Mouse (Mus musculus) lung, postnatal 0 days (tissue): Measurements from ENCODE around the gene Hbb-y. TPM values are rescaled to one million over a fixed set of nuclear protein-coding genes. Genes with fewer than 3 reads are reported as not detected.

Experiments
- ATAC-seq: fragments of 200-750 bp; cut with Nextera tagmentation; 2 replicates; pipeline ENCODE4 v1.8.0; 2017; ENCODE audit warnings: moderate library complexity
- DNase-seq: peaks from one replicate; pipeline ENCODE4 v3.0.0-alpha.2; 2016; ENCODE audit warnings: low spot score
- H3K27ac ChIP-seq: fragments of 300-500 bp; sonication (generic); 2 replicates; pipeline ENCODE4 v1.5.1; 2014; ENCODE audit warnings: antibody characterized with exemption, mild to moderate bottlenecking, low read length, mixed read lengths
- H3K27me3 ChIP-seq: fragments of 300-500 bp; sonication (generic); replicated peaks from 2 replicates; pipeline ENCODE4 v1.6.1; 2014; ENCODE audit warnings: low read length, mixed read lengths; ENCODE audit not compliant: insufficient read depth
- H3K36me3 ChIP-seq: fragments of 300-500 bp; sonication (generic); 2 replicates; pipeline ENCODE4 v1.6.1; 2014; ENCODE audit warnings: low read length, mixed read lengths; ENCODE audit not compliant: insufficient read depth
- H3K4me1 ChIP-seq: fragments of 300-500 bp; sonication (generic); 2 replicates; pipeline ENCODE4 v1.6.1; 2014; ENCODE audit warnings: antibody characterized with exemption, low read depth, low read length, mixed read lengths; ENCODE audit not compliant: insufficient read depth
- H3K4me2 ChIP-seq: fragments of 300-500 bp; sonication (generic); replicated peaks from 2 replicates; pipeline ENCODE4 v1.6.1; 2014; ENCODE audit warnings: low read depth, mild to moderate bottlenecking, low read length, moderate library complexity, mixed read lengths
- H3K4me3 ChIP-seq: fragments of 300-500 bp; sonication (generic); 2 replicates; pipeline ENCODE4 v1.5.1; 2014; ENCODE audit warnings: low read depth, low read length
- H3K9ac ChIP-seq: fragments of 300-500 bp; sonication (generic); replicated peaks from 2 replicates; pipeline ENCODE4 v1.6.1; 2014; ENCODE audit warnings: low read depth, mild to moderate bottlenecking
- H3K9me3 ChIP-seq: fragments of 300-500 bp; sonication (generic); 2 replicates; pipeline ENCODE4 v1.6.1; 2016; ENCODE audit warnings: low read length, mixed read lengths
- CTCF ChIP-seq: IDR thresholded peaks from 2 replicates; pipeline ENCODE4 v1.5.1; 2016; ENCODE audit warnings: antibody characterized with exemption, mild to moderate bottlenecking
- EP300 ChIP-seq: IDR thresholded peaks from 2 replicates; pipeline ENCODE4 v1.6.1; 2016; ENCODE audit warnings: antibody characterized with exemption, mild to moderate bottlenecking, control low read depth
- WGBS: fragments of 180-500 bp; shearing (Covaris S2); extraction: QIAGEN DNeasy Blood & Tissue Kit; methylation state at CpG from one replicate; pipeline ENCODE4 v1.1.7; 2014; 5-methylcytosine and 5-hydroxymethylcytosine counted together
- polyA plus RNA-seq: library from polyadenylated mRNA; unstranded; fragments of >200 nt; fragmentation: Nextera tagmentation; extraction: Ambion mirVana; gene quantifications from 2 replicates; pipeline ENCODE4 v1.2.1, GENCODE M21; 2015

Hbb-y gene
- polyA plus RNA-seq = 11.4 and 11.9 TPM in 2 replicates

DNA sequence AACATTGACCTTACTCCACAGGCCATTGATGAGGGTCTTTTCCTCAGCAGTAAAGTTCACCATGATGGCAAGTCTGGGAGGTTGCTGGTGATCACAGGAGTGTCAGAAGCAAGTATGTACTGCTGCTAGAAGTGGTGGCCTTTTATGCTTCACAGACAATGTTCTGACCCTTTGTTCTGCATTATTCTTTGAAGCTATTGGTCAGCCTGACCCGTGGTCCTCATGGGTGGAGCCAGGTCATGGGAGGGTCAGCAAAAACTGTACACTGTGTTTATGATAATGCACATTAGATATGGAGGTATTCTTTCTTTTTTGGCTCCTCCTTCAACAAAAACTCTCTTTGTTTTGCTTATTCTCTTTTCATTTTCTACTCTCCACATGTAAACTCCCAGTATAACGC is at the start of gene Hbb-y:
Hbb-y (minus strand) TSS at position 127 of the 400 bp plus-strand sequence.
- H3K9ac ChIP-seq = no peak within 1 kb of the TSS
- WGBS = 43% methylated on average over 2 of the region's 2 CpGs
- ATAC-seq (no peak), DNase-seq (no peak)
- TF ChIP-seq CTCF (no peak), EP300 (no peak)
- no peaks in the 10 kb centered on the region for H3K4me1 ChIP-seq
- H3K4me2 ChIP-seq = no peak within 1 kb of the TSS
- no peak within 1 kb of the TSS for H3K27ac ChIP-seq
- H3K4me3 ChIP-seq = no peak within 1 kb of the TSS
- no peaks in the 10 kb centered on the region for H3K9me3 ChIP-seq
- no peaks in the 10 kb centered on the region for H3K36me3 ChIP-seq
- no peaks in the 10 kb centered on the region for H3K27me3 ChIP-seq

DNA sequence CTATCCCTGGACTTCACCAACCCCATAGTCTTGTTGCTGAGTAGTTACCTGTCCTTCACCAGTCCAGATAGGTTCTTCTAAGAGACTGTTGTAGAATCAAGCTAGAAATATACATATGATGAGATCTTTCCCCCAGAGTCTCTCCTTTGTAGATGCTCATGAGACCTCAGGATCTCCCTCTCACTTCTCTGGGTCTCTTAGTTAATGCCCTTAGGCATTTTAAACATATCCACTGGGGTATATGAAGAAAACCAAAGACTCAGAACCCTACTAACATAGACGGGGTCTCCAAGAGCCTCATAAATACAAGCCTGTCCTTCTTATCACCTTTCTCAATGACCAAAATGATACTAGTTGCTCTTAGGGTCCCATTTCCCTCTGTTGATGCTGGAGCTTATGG is 41.4 kb upstream of the Hbb-y start, which contains the start of gene Olfr64:
Olfr64 (minus strand) TSS at position 101 of the 400 bp plus-strand sequence.
- 54% methylated on average over 1 of the region's 1 CpGs for WGBS
- no peak for ATAC-seq

DNA sequence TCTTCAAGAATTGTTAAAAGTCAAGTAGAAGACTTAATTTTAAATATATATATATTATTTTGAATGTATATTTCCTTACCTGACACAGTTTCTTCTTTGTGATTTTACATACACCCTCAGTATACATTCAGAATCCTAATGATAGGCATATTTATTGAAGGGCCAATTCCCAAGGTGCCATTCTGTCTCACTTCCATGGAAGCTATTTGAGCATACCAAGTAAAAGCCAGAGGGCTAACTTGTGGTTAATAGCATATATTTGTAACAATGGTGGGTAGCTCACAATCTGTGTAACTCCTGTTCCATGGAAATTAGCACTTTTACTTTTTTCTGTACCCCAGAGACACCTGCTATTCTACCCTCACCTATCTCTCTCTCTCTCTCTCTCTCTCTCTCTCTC is 33.1 kb upstream of the Hbb-y start, which contains the start of gene Olfr66:
Olfr66 (minus strand) TSS at position 101 of the 400 bp plus-strand sequence.
- Histone ChIP-seq H3K9ac (no peak within 1 kb of the TSS), H3K4me1 (no peaks in the 10 kb centered on the region), H3K36me3 (no peaks in the 10 kb centered on the region), H3K4me3 (no peak within 1 kb of the TSS), H3K27ac (no peak within 1 kb of the TSS), H3K27me3 (no peaks in the 10 kb centered on the region), H3K4me2 (no peak within 1 kb of the TSS), H3K9me3 (no peaks in the 10 kb centered on the region)
- ATAC-seq = no peak
- TF ChIP-seq EP300 = no peak
- TF ChIP-seq CTCF = no peak
- no peak for DNase-seq

More for the DNA sequence above, 41.4 kb upstream of the Hbb-y start, which contains the start of gene Olfr64:
- Histone ChIP-seq H3K4me2 (no peak within 1 kb of the TSS), H3K4me1 (no peaks in the 10 kb centered on the region), H3K27ac (no peak within 1 kb of the TSS), H3K27me3 (no peaks in the 10 kb centered on the region), H3K9ac (no peak within 1 kb of the TSS), H3K9me3 (no peaks in the 10 kb centered on the region), H3K4me3 (no peak within 1 kb of the TSS), H3K36me3 (no peaks in the 10 kb centered on the region)
- no peak for DNase-seq
- no peak for TF ChIP-seq CTCF
- TF ChIP-seq EP300 = no peak

DNA sequence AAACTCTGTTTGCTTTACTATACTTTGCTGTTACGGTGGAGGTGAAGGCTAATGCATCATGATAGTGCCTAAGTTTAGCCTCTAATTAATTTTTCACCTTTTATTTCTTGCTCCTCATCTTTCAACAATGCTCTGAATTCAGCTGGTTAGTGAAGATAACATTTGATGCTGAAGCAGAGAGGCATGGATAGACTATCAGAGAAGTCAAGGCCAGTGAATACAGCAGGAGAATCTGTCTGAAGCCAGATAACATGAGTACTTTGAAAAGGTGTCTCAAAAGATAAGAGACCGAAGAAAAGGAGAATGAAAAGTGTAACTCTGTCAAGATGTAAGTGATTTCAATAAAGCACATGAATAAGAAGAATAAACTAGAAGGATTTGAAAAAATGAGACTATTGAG is 24.1 kb upstream of the Hbb-y start:
- ATAC-seq (no peak), DNase-seq (no peak)
- H3K4me1 ChIP-seq = no peaks in the 10 kb centered on the region
- H3K27ac ChIP-seq = no peak overlapping the region
- no peaks in the 10 kb centered on the region for H3K9me3 ChIP-seq
- no peaks in the 10 kb centered on the region for H3K27me3 ChIP-seq
- WGBS = 67% methylated on average over 2 of the region's 2 CpGs
- no peak overlapping the region for H3K4me2 ChIP-seq
- TF ChIP-seq EP300 (no peak), CTCF (no peak)
- no peak overlapping the region for H3K9ac ChIP-seq
- no peaks in the 10 kb centered on the region for H3K36me3 ChIP-seq
- no peak overlapping the region for H3K4me3 ChIP-seq

DNA sequence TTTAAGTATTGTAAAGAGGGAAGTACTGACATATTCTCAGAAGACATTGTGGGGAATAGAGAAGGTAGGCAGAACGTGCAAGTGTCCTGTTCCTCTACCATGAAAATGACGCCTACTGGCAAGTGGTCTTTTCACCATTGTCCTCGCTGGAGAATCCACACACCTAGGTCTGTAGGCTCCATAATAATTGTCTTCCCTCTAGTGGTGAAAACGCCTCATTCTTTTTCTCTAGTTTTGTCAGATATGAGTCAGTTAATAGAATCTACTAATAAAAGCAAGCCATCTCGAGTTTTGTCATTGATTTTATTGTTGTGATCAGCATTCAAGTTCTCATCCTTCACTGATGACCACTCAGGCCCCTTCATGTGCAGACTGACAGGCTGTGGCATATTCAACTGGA is 21.4 kb upstream of the Hbb-y start:
- 41% methylated on average over 5 of the region's 5 CpGs for WGBS
- no peak overlapping the region for H3K9ac ChIP-seq
- H3K27me3 ChIP-seq = no peaks in the 10 kb centered on the region
- no peak overlapping the region for H3K4me2 ChIP-seq
- no peaks in the 10 kb centered on the region for H3K36me3 ChIP-seq
- no peaks in the 10 kb centered on the region for H3K9me3 ChIP-seq
- H3K4me1 ChIP-seq = no peaks in the 10 kb centered on the region
- no peak overlapping the region for H3K27ac ChIP-seq
- no peak for TF ChIP-seq EP300
- TF ChIP-seq CTCF = no peak
- H3K4me3 ChIP-seq = no peak overlapping the region
- no peak for DNase-seq
- ATAC-seq = no peak

DNA sequence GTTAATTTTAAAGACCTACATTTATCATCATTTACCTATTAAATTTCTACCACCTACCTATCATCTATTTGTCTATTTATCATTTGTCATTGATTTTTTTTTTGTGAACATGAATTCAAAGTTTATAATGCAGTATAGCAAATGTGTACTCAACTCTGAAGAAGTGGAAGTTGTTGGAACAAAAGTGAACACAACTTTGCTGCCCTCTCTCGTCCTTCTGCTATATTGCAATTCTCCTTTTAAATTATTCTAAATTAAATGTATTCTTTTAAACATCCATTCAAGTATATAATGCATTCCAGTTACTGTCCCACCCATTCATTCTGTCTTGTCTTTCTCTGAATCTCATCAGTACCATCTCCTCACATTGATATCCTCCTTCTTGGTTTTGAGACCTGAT is 20.0 kb upstream of the Hbb-y start:
- Histone ChIP-seq H3K27ac (no peak overlapping the region), H3K27me3 (no peaks in the 10 kb centered on the region), H3K9ac (no peak overlapping the region), H3K36me3 (no peaks in the 10 kb centered on the region), H3K4me2 (no peak overlapping the region), H3K4me1 (no peaks in the 10 kb centered on the region), H3K4me3 (no peak overlapping the region), H3K9me3 (no peaks in the 10 kb centered on the region)
- TF ChIP-seq EP300 (no peak), CTCF (no peak; the same call in 1 of the 2 replicates)
- WGBS = 3% methylated on average over 1 of the region's 1 CpGs
- ATAC-seq (no peak), DNase-seq (peak; percentile 4)

DNA sequence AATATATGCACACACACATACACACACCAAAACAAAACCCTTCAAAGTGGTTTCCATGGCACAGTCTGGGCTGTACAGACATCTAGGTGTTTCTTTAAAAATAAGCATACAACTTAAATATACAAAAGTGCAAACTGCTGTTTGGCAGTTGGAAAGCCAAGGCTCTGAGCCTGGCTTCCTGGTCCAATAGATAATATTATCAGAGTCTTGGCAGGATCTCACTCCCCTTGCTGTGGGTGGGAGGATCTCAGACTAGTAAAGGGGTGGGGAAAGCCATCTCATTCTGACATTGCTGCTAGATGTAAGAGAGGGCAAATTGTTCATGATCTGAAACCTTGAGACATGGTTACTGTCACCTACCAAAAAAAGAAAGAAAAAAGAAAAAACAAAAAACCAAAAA is 17.7 kb upstream of the Hbb-y start:
- Histone ChIP-seq H3K27ac (no peak overlapping the region), H3K4me3 (no peak overlapping the region), H3K9ac (no peak overlapping the region), H3K27me3 (no peaks in the 10 kb centered on the region), H3K4me1 (no peaks in the 10 kb centered on the region), H3K4me2 (no peak overlapping the region), H3K9me3 (no peaks in the 10 kb centered on the region), H3K36me3 (no peaks in the 10 kb centered on the region)
- DNase-seq (no peak), ATAC-seq (no peak; the same call in 1 of the 2 replicates)
- no peak for TF ChIP-seq EP300
- no peak for TF ChIP-seq CTCF
